Comparison of ENCODE assay signal across 13 mouse cellular contexts in genomic region chr9:116058475-116058874, GRCm38 (mm10).
"Had no signal": no experiment of that assay in that cellular context is flagged by ENCODE, and none has a peak within 500 bp of the region (broad histone marks: within the 10 kb centered on the region; RNA-seq: fewer than 3 reads in every experiment).

No protein-coding gene starts in this region.

- H3K27me3 ChIP-seq: limb, embryonic 12.5 days; midbrain, embryonic 13.5 days; neural tube, embryonic 15.5 days; stomach, embryonic 15.5 days had no signal

- DNase-seq: kidney, adult 8-10 months; lung, adult 2 months; right cerebral cortex, postnatal 4 days had no signal

- H3K27ac ChIP-seq: kidney, postnatal 0 days; layer of hippocampus, adult 2 months; limb, embryonic 12.5 days; liver, embryonic 14.5 days; midbrain, embryonic 13.5 days; neural tube, embryonic 15.5 days; stomach, embryonic 15.5 days had no signal

- H3K4me3 ChIP-seq: layer of hippocampus, adult 2 months; limb, embryonic 12.5 days; midbrain, embryonic 13.5 days; myocyte; neural tube, embryonic 15.5 days; stomach, embryonic 15.5 days had no signal

- H3K4me1 ChIP-seq: limb, embryonic 12.5 days; neural tube, embryonic 15.5 days; stomach, embryonic 15.5 days had no signal

- H3K36me3 ChIP-seq: limb, embryonic 12.5 days; midbrain, embryonic 13.5 days; neural tube, embryonic 15.5 days; stomach, embryonic 15.5 days had no signal

- ATAC-seq: inflammation-experienced regulatory T-cells, adult 6 months; intestine, postnatal 0 days had no signal
